Mouse (Mus musculus) embryonic facial prominence, embryonic 10.5 days (tissue): ENCODE data around the gene Ap1ar. TPM values are rescaled to one million over a fixed set of nuclear protein-coding genes. Genes with fewer than 3 reads are reported as not detected.
A peak's percentile ranks its signal among the peaks of the same experiment; 100 is the strongest.

ENCODE experiments used
- DNase-seq: peaks from one replicate; pipeline ENCODE4 v3.0.0-alpha.2; 2017; ENCODE audit warnings: low spot score
- H3K27ac ChIP-seq: fragments of 300-500 bp; sonication (generic); replicated peaks from 2 replicates; pipeline ENCODE4 v1.5.1; 2016; ENCODE audit warnings: mild to moderate bottlenecking
- H3K27me3 ChIP-seq: fragments of 300-500 bp; sonication (generic); replicated peaks from 2 replicates; pipeline ENCODE4 v1.6.1; 2016; ENCODE audit warnings: low read depth, mild to moderate bottlenecking; ENCODE audit not compliant: poor library complexity, severe bottlenecking
- H3K36me3 ChIP-seq: fragments of 300-500 bp; sonication (generic); replicated peaks from 2 replicates; pipeline ENCODE4 v1.6.1; 2016; ENCODE audit warnings: mild to moderate bottlenecking, moderate library complexity
- H3K4me1 ChIP-seq: fragments of 300-500 bp; sonication (generic); 2 replicates; pipeline ENCODE4 v1.6.1; 2016
- H3K4me3 ChIP-seq: fragments of 300-500 bp; sonication (generic); 2 replicates; pipeline ENCODE4 v1.5.1; 2016; ENCODE audit warnings: mild to moderate bottlenecking, moderate library complexity
- H3K9me3 ChIP-seq: fragments of 300-500 bp; sonication (generic); 2 replicates; pipeline ENCODE4 v1.6.1; 2016; ENCODE audit warnings: mild to moderate bottlenecking
- WGBS: fragments of 180-500 bp; shearing (Covaris S2); methylation state at CpG from one replicate; pipeline ENCODE4 v1.1.7; 2016; 5-methylcytosine and 5-hydroxymethylcytosine counted together
- polyA plus RNA-seq: library from polyadenylated mRNA; unstranded; fragments of >200 nt; fragmentation: Nextera tagmentation; extraction: Ambion mirVana; gene quantifications from 2 replicates; pipeline ENCODE4 v1.2.1, GENCODE M21; 2016

Gene Ap1ar
- 60.6 and 64.6 TPM in 2 replicates for polyA plus RNA-seq

- no peaks in the 10 kb centered on the region for H3K27me3 ChIP-seq
- peaks cover 8% of the 10 kb centered on the region; the same call in 1 of the 2 replicates for H3K36me3 ChIP-seq
- peak within 1 kb of the TSS; percentile 98 for H3K4me3 ChIP-seq
- H3K9me3 ChIP-seq, result no peaks in the 10 kb centered on the region
- peak within 1 kb of the TSS; percentile 93 for H3K27ac ChIP-seq
- peaks cover 22% of the 10 kb centered on the region for H3K4me1 ChIP-seq
- peak; percentile 97 for DNase-seq
- under 1% methylated on average over 89 of the region's 89 CpGs for WGBS
Observed at GRCm38 (mm10) chr3:127837154-127837865, at the start of gene Ap1ar. TSS of gene Ap1ar (minus strand) at chr3:127837523.

GRCm38 (mm10) chr3:127881684-127882083 is 44.4 kb upstream of the Ap1ar start:
- 80% methylated on average over 2 of the region's 2 CpGs for WGBS
- H3K27me3 ChIP-seq, result no peaks in the 10 kb centered on the region
- H3K27ac ChIP-seq, result no peak overlapping the region
- H3K4me3 ChIP-seq, result no peak overlapping the region
- DNase-seq, result no peak
- no peaks in the 10 kb centered on the region for H3K36me3 ChIP-seq
- no peaks in the 10 kb centered on the region for H3K9me3 ChIP-seq
- H3K4me1 ChIP-seq, result no peaks in the 10 kb centered on the region

- 86% methylated on average over 3 of the region's 3 CpGs for WGBS
- Histone ChIP-seq H3K27ac (no peak overlapping the region), H3K4me1 (no peaks in the 10 kb centered on the region), H3K27me3 (no peaks in the 10 kb centered on the region), H3K9me3 (no peaks in the 10 kb centered on the region), H3K4me3 (no peak overlapping the region), H3K36me3 (no peaks in the 10 kb centered on the region)
- DNase-seq, result no peak
Observed at GRCm38 (mm10) chr3:127879968-127880367, 42.6 kb upstream of the Ap1ar start.

GRCm38 (mm10) chr3:127875509-127875908 is 38.2 kb upstream of the Ap1ar start:
- Histone ChIP-seq H3K27me3 (no peaks in the 10 kb centered on the region), H3K36me3 (no peaks in the 10 kb centered on the region), H3K4me1 (no peaks in the 10 kb centered on the region), H3K4me3 (no peak overlapping the region), H3K9me3 (no peaks in the 10 kb centered on the region), H3K27ac (no peak overlapping the region)
- WGBS, result 90% methylated on average over 2 of the region's 2 CpGs
- DNase-seq, result no peak

- no peak overlapping the region for H3K4me3 ChIP-seq
- H3K36me3 ChIP-seq, result no peaks in the 10 kb centered on the region
- WGBS, result 87% methylated on average over 7 of the region's 7 CpGs
- no peaks in the 10 kb centered on the region for H3K4me1 ChIP-seq
- no peak overlapping the region for H3K27ac ChIP-seq
- DNase-seq, result no peak
- H3K27me3 ChIP-seq, result no peaks in the 10 kb centered on the region
- no peaks in the 10 kb centered on the region for H3K9me3 ChIP-seq
Observed at GRCm38 (mm10) chr3:127875059-127875458, 37.7 kb upstream of the Ap1ar start.

GRCm38 (mm10) chr3:127874254-127874883 is 37.0 kb upstream of the Ap1ar start:
- Histone ChIP-seq H3K4me3 (no peak overlapping the region), H3K4me1 (no peaks in the 10 kb centered on the region), H3K36me3 (no peaks in the 10 kb centered on the region), H3K27me3 (no peaks in the 10 kb centered on the region), H3K27ac (no peak overlapping the region), H3K9me3 (no peaks in the 10 kb centered on the region)
- WGBS, result 72% methylated on average over 4 of the region's 4 CpGs
- DNase-seq, result no peak

GRCm38 (mm10) chr3:127871575-127871974 is 34.3 kb upstream of the Ap1ar start:
- Histone ChIP-seq H3K4me1 (no peaks in the 10 kb centered on the region), H3K27me3 (no peaks in the 10 kb centered on the region), H3K4me3 (no peak overlapping the region), H3K9me3 (no peaks in the 10 kb centered on the region), H3K36me3 (no peaks in the 10 kb centered on the region), H3K27ac (no peak overlapping the region)
- no peak for DNase-seq
- WGBS, result 84% methylated on average over 9 of the region's 9 CpGs

GRCm38 (mm10) chr3:127868880-127869279 is 31.6 kb upstream of the Ap1ar start:
- no peak overlapping the region for H3K27ac ChIP-seq
- H3K27me3 ChIP-seq, result no peaks in the 10 kb centered on the region
- no peaks in the 10 kb centered on the region for H3K36me3 ChIP-seq
- no peaks in the 10 kb centered on the region for H3K9me3 ChIP-seq
- H3K4me1 ChIP-seq, result no peaks in the 10 kb centered on the region
- DNase-seq, result no peak
- 82% methylated on average over 5 of the region's 5 CpGs for WGBS
- no peak overlapping the region for H3K4me3 ChIP-seq

GRCm38 (mm10) chr3:127868046-127868758 is 30.9 kb upstream of the Ap1ar start:
- no peaks in the 10 kb centered on the region for H3K9me3 ChIP-seq
- H3K36me3 ChIP-seq, result no peaks in the 10 kb centered on the region
- no peaks in the 10 kb centered on the region for H3K27me3 ChIP-seq
- no peak for DNase-seq
- H3K4me3 ChIP-seq, result no peak overlapping the region
- no peaks in the 10 kb centered on the region for H3K4me1 ChIP-seq
- 85% methylated on average over 9 of the region's 9 CpGs for WGBS
- H3K27ac ChIP-seq, result no peak overlapping the region

- H3K27ac ChIP-seq, result no peak overlapping the region
- DNase-seq, result no peak
- no peaks in the 10 kb centered on the region for H3K9me3 ChIP-seq
- H3K27me3 ChIP-seq, result no peaks in the 10 kb centered on the region
- H3K4me1 ChIP-seq, result no peaks in the 10 kb centered on the region
- no peak overlapping the region for H3K4me3 ChIP-seq
- no peaks in the 10 kb centered on the region for H3K36me3 ChIP-seq
- WGBS, result 47% methylated on average over 2 of the region's 2 CpGs
Observed at GRCm38 (mm10) chr3:127864242-127864641, 26.9 kb upstream of the Ap1ar start.

GRCm38 (mm10) chr3:127863571-127863970 is 26.2 kb upstream of the Ap1ar start:
- Histone ChIP-seq H3K9me3 (no peaks in the 10 kb centered on the region), H3K4me3 (no peak overlapping the region), H3K4me1 (no peaks in the 10 kb centered on the region), H3K27me3 (no peaks in the 10 kb centered on the region), H3K36me3 (no peaks in the 10 kb centered on the region), H3K27ac (no peak overlapping the region)
- DNase-seq, result no peak
- 86% methylated on average over 3 of the region's 3 CpGs for WGBS

- H3K4me1 ChIP-seq, result no peaks in the 10 kb centered on the region
- H3K27me3 ChIP-seq, result no peaks in the 10 kb centered on the region
- no peaks in the 10 kb centered on the region for H3K36me3 ChIP-seq
- no peak overlapping the region for H3K4me3 ChIP-seq
- WGBS, result 71% methylated on average over 4 of the region's 4 CpGs
- H3K27ac ChIP-seq, result no peak overlapping the region
- DNase-seq, result no peak
- no peaks in the 10 kb centered on the region for H3K9me3 ChIP-seq
Observed at GRCm38 (mm10) chr3:127862479-127862878, 25.2 kb upstream of the Ap1ar start.

- Histone ChIP-seq H3K9me3 (no peaks in the 10 kb centered on the region), H3K4me1 (no peaks in the 10 kb centered on the region), H3K27ac (no peak overlapping the region), H3K27me3 (no peaks in the 10 kb centered on the region), H3K4me3 (no peak overlapping the region), H3K36me3 (no peaks in the 10 kb centered on the region)
- WGBS, result 88% methylated on average over 11 of the region's 11 CpGs
- DNase-seq, result no peak
Observed at GRCm38 (mm10) chr3:127861340-127861739, 24.0 kb upstream of the Ap1ar start.
